Mouse (Mus musculus) testis, adult 2 months (tissue): ENCODE results near the gene Acin1.

Experiments
- CTCF ChIP-seq: fragments of 200-500 bp; IDR thresholded peaks from 2 replicates; pipeline ENCODE4 v1.5.1; 2012; ENCODE audit warnings: low read depth, mild to moderate bottlenecking, inconsistent platforms, low read length, moderate library complexity; ENCODE audit not compliant: control insufficient read depth, insufficient read depth, insufficient replicate concordance
- POLR2A ChIP-seq: fragments of 200-500 bp; IDR thresholded peaks from 2 replicates; pipeline ENCODE4 v1.6.1; 2012; ENCODE audit warnings: low read depth, mild to moderate bottlenecking, inconsistent platforms, low read length, moderate library complexity; ENCODE audit not compliant: control insufficient read depth

- TF ChIP-seq CTCF (no peak), POLR2A (no peak)
These were observed 47.3 kb upstream of the Acin1 start for GRCm38 (mm10) chr14:54734004-54734403.
